Mouse (Mus musculus) brain, adult 2 months (tissue): ENCODE results near the gene BC051142.
A peak's percentile ranks its signal among the peaks of the same experiment; 100 is the strongest.
"Not testable (repeated sequence)": the region's sequence is repeated elsewhere in the genome, so short reads cannot be mapped to it uniquely, and the experiment has no call there.

Experiments
- DNase-seq: peaks from one replicate; pipeline ENCODE4 v3.0.0; 2011; ENCODE audit warnings: low read depth, low spot score

BC051142 gene

DNA sequence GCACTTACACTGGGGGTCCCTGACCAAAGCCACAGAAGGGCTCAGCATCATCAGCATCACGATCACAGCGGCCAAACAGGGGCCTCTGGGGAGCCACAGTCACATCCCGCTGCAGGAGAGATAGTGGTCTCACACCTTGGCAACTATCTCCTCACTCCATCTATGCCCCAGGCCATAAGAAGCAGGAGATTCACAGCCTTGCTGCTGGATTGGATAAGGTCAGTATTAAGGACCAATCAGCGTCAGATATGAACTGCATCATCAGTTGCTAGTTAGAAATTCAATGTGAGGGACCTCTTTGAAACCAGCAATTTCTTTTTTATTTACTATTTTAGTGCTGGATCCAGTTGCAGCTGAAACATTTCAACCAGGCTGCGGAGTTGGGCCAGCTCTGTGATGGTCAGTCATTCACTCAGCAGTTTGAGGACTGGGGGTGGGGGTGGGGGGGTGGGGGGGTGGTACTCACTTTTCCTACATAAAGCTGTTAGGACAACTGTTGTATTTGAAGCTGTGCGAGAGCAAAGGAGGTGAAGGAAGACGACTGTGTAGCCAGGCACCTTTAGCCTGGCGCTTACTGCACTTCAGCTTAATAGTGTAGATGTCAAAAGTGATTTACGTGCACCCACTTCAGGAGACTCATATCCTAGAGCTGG is 436 bp upstream of the BC051142 start:
- peak; percentile 94 for DNase-seq

DNA sequence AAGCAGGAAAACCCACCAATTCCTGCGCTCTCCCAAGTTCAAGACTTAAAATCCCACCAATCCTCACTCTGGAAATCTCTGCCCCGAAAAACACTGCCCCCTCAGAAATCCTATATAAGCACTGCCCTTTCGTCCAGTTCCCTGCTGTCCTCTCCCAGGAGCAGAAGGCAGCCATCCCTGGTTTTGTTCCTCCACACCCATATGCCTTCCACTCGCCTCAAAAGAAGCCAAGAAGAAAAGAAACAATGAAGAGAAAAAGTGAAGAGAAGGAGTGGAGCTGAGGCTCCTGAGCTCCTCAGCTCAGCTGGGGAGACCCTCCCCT is 735 bp downstream of the BC051142 start:
- no peak for DNase-seq

DNA sequence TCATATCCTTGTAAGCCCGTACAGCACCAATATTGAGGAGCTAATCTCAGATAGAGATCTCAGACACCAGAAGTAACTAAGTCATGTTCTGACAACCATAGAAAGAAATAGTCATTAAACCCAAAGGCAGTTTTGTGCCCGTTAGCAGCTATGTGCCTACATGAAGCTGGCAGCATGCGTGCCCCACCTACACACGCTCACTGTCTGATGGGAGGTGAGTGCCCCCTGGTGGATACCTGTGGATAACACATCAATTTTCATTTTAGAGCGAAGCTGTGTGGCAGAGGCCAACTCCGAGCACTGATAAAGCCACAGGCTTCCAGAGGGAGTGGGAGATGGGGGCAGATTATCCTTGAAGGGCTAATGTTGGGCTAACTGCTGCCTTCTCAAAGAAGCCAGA is 12.5 kb downstream of the BC051142 start:
- peak; percentile 87 for DNase-seq

- no peak for DNase-seq
These were observed 21.4 kb downstream of the BC051142 start for GRCm38 (mm10) chr17:34420014-34420413.

DNA sequence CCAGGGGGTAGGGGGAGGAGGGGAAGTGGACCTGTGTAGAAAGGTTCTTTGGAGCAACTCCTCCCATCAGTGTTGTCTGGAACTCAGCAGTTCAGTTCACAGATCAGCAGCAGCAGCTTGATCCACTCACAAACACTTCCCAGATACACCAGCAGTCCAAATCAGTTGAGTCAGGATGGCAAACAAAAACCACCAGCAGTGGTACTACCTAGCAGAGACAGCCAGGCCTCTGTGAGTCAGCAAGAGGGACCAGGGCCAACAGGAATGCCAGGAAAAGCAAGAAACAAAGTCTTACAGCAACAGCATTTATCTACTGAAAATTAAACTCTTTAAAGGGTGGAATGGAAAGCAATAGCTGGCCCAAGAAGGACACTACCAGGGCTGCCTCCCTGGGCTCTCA is 29.0 kb downstream of the BC051142 start:
- DNase-seq = peak; percentile 65

GRCm38 (mm10) chr17:34437120-34437519 is 38.5 kb downstream of the BC051142 start:
- DNase-seq = peak; percentile 26

DNA sequence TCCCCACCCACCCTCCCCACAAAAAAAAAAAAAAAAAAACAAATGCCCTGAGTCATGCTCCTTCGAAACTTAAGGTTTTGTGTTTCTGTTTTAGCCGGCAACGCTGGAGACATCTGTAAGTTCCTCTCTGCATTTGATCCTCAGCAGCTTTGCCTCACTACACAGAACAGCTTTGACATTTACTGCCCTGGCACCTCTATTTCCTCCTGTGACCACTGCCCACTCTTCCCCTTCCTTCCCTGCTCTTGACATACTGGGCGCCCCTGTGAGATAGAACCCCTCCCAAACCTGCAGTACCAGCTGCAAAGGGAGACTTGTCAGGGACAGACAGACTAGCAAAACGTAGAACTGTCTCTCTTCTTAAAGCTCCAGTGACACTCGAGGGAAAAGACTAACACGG is 39.0 kb downstream of the BC051142 start:
- peak; percentile 35 for DNase-seq

- DNase-seq = peak; percentile 79
These were observed 40.0 kb downstream of the BC051142 start for GRCm38 (mm10) chr17:34438588-34438987.

GRCm38 (mm10) chr17:34439795-34440194 is 41.2 kb downstream of the BC051142 start:
- peak; percentile 48 for DNase-seq

GRCm38 (mm10) chr17:34441990-34442389 is 43.4 kb downstream of the BC051142 start:
- DNase-seq = no peak

DNA sequence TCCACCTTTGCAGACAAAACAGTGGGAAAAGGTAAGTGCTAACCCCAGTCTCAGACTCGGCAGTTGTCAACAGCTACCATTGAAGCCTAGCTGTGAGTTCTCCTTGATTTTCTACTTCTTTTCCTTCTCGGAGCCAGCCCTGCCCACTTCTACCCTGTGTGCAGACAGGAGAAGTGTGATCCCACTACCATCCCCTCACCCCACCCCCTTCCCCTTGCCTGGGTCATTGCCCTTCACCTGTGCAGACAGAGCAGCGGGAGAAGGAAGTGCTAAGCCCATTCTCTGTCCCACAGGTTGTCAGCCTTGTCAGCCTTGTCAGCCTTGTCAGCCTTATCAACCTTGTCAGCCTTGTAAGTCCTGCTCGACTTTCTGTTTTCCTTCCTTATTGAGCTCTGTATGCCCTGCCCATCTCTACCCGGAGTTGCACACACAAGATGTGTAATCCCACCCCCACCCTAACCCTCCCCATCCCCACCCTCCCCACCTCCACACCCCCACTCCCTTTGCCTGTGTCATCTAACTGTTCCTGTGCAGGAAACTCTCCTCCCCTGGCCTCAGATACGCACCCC is 49.9 kb downstream of the BC051142 start:
- DNase-seq = no peak

DNA sequence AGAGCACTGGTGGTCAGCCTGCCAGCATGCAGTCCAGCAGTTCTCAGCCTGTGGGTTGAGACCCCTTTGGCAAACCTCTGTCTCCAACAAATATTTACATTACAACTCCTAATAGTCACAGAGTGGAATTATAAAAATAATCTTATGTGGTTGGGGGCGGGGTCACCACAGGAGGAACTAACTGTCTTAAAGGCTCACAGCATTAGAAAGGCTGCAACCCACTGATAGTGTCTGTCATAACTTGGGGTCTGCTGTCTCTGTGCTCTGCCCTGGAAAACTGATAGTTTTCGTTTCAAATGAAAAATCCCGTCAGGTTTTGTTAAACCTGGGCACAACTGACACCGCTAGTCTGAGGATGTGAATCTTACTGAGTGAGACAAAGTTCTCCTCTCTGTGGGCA is 59.0 kb downstream of the BC051142 start:
- DNase-seq = no peak

GRCm38 (mm10) chr17:34459255-34459654 is 60.6 kb downstream of the BC051142 start:
- no peak for DNase-seq

- DNase-seq = not testable (repeated sequence)
These were observed 67.3 kb downstream of the BC051142 start for GRCm38 (mm10) chr17:34465906-34466305.

- DNase-seq = no peak
These were observed 71.9 kb downstream of the BC051142 start for GRCm38 (mm10) chr17:34470491-34470890.

GRCm38 (mm10) chr17:34475060-34475459 is 76.4 kb downstream of the BC051142 start:
- DNase-seq = no peak

- DNase-seq = no peak
These were observed 77.8 kb downstream of the BC051142 start for GRCm38 (mm10) chr17:34476427-34476826.

DNA sequence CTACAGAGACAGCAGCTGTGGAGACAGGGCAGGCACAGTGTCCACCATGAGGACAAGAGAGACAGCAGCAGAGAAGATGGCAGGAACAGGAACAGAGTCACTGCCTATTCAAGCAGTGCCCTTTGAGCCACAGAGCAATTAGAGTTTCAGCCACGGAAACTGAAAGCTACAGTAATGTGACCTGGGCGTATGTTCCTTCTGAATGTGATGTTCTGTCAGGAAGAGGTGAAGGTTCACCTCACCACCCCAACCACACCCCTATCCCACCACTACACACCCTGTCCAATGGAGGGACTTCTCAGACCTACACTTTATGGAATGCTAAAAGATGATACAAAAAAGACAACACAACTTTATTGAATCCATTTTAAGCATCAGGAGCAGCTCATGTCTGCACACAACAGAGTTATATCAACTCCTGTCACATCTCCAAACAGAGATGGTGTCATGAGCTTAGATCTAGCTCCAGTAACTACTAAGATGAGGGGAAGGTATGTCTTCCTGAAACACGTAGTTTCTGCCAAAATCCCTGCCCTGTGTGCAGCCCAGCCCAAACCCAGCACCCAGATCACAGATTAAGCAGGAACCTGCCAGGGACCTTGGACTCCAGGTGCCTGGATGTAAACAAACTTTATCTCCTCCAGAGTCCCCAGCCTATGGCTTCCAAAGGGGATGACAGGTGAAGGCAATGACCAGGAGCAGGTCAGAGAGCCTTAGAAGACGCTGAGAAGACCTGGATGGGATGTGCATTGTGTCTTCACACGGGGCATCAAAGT is 78.8 kb downstream of the BC051142 start, which contains the start of gene Btnl4:
TSS of gene Btnl4 (minus strand) at position 81 of the 776 bp plus-strand sequence.
- DNase-seq = not testable (repeated sequence)

DNA sequence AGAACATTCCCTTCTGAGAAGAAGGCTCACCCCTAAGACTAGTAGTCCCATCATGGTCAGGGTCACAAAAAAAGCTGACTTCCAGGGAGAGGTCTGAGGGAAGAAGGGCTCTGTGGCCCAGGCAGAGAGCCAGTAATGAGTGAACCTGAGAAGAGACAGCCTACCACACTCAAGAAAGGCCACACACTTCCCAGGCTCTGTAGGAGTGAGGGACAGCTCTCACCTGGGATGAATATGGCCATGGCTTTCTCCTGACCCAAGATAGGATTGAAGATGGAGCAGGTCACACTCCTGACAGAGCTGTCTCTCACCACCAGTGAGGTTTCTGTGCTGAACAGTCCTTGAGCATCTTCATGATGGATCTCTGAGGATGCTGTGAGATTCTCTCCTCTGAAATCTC is 94.2 kb downstream of the BC051142 start:
- no peak for DNase-seq

DNA sequence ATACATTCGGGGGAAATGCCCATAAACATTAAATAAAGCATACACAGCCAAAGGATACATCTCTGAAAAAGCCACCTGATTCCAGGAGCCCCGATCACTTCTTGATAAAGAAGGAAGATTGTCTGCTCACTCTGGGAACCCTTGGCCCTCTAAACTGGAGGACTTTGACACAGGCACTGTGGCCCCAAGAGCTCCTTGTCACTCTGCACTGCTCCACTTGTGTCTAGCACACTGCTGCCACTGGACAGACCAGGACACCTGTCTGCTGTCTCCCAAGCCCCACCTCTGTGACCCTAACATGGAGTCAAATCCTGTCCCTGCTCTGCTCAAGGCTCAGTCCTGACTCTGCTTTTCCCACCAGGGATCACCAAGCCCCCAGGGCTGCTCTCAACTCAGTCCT is 96.5 kb downstream of the BC051142 start:
- DNase-seq = not testable (repeated sequence)

DNA sequence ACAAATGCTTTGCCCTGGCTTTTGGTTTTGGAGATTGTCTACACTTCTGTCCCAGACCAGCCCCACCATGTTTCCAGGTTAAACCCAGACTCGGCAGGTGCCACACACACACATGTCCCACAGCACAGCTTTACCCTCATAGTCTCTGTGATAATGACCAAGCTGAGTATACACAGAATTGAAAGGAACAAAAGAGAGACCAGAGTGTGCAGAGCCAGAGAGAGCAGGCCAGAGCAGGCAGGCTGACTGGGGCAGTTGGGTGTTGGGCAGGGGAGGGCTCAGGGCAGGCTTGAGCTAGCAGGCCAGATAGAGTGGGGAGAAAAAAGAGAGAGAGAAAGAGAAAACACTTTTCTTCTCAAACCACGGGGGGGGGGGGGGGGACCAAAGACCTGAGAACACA is 97.9 kb downstream of the BC051142 start:
- no peak for DNase-seq

DNA sequence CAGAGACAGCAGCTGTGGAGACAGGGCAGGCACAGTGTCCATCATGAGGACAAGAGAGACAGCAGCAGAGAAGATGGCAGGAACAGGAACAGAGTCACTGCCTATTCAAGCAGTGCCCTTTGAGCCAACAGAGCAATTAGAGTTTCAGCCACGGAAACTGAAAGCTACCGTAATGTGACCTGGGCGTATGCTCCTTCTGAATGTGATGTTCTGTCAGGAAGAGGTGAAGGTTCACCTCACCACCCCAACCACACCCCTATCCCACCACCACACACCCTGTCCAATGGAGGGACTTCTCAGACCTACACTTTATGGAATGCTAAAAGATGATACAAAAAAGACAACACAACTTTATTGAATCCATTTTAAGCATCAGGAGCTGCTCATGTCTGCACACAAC is 98.7 kb downstream of the BC051142 start:
- not testable (repeated sequence) for DNase-seq

DNA sequence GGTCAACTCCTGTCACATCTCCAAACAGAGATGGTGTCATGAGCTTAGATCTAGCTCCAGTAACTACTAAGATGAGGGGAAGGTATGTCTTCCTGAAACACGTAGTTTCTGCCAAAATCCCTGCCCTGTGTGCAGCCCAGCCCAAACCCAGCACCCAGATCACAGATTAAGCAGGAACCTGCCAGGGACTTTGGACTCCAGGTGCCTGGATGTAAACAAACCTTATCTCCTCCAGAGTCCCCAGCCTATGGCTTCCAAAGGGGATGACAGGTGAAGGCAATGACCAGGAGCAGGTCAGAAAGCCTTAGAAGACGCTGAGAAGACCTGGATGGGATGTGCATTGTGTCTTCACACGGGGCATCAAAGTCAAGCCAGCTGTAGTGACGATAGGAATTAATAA is 99.1 kb downstream of the BC051142 start:
- not testable (repeated sequence) for DNase-seq
